Mouse (Mus musculus) layer of hippocampus, adult 2 months (tissue): ENCODE data around the gene Retn. TPM values are rescaled to one million over a fixed set of nuclear protein-coding genes. Genes with fewer than 3 reads are reported as not detected.

Experiments
- DNase-seq, 2 experiments: peaks; one replicate each; pipeline ENCODE4 v3.0.0; 2022; ENCODE audit warnings: low spot score in 2 of 2
- H3K27ac ChIP-seq: fragments of 200-600 bp; 2 replicates; pipeline ENCODE4 v1.8.1; 2022
- H3K4me3 ChIP-seq: fragments of 200-600 bp; 2 replicates; pipeline ENCODE4 v1.8.1; 2022; ENCODE audit warnings: mild to moderate bottlenecking
- CTCF ChIP-seq: fragments of 200-600 bp; conservative IDR thresholded peaks from 2 replicates; pipeline ENCODE4 v1.8.1; 2022; ENCODE audit warnings: antibody characterized with exemption, mild to moderate bottlenecking, moderate library complexity
- total RNA-seq, 2 experiments: library from RNA; stranded (reverse); gene quantifications; 2 replicates each; pipeline ENCODE4 v1.2.3; 2021

The Retn gene
- total RNA-seq, 2 experiments from 2014 or later: 0.67 to 1.1 TPM

- H3K27ac ChIP-seq: no peak overlapping the region
- DNase-seq: no peak
- no peak for TF ChIP-seq CTCF
- H3K4me3 ChIP-seq: no peak overlapping the region
Measured at GRCm38 (mm10) chr8:3674671-3675070, 19.1 kb downstream of the Retn start.

GRCm38 (mm10) chr8:3676131-3676992 is 20.8 kb downstream of the Retn start, which contains the start of gene Trappc5:
Gene Trappc5 (plus strand): TSS chr8:3676299.
- Histone ChIP-seq H3K4me3 (peak within 1 kb of the TSS; percentile 83), H3K27ac (peak within 1 kb of the TSS; percentile 93)
- peak; percentile 93 to 96 for DNase-seq
- TF ChIP-seq CTCF: peak; percentile 97

GRCm38 (mm10) chr8:3676993-3677579 is 21.5 kb downstream of the Retn start:
- Histone ChIP-seq H3K27ac (peak overlapping the region; percentile 93), H3K4me3 (peak overlapping the region; percentile 83)
- no peak for TF ChIP-seq CTCF
- no peak for DNase-seq

- DNase-seq: no peak
- no peak for TF ChIP-seq CTCF
- H3K4me3 ChIP-seq: no peak overlapping the region
- H3K27ac ChIP-seq: no peak overlapping the region
Measured at GRCm38 (mm10) chr8:3678831-3679230, 23.3 kb downstream of the Retn start.

- no peak overlapping the region for H3K27ac ChIP-seq
- H3K4me3 ChIP-seq: no peak overlapping the region
- no peak for TF ChIP-seq CTCF
- no peak for DNase-seq
Measured at GRCm38 (mm10) chr8:3679236-3679635, 23.7 kb downstream of the Retn start.

GRCm38 (mm10) chr8:3679656-3680055 is 24.1 kb downstream of the Retn start:
- Histone ChIP-seq H3K4me3 (no peak overlapping the region), H3K27ac (no peak overlapping the region)
- no peak for TF ChIP-seq CTCF
- no peak for DNase-seq

- TF ChIP-seq CTCF: no peak
- no peak for DNase-seq
- Histone ChIP-seq H3K27ac (no peak overlapping the region), H3K4me3 (no peak overlapping the region)
Measured at GRCm38 (mm10) chr8:3682435-3682834, 26.9 kb downstream of the Retn start.

GRCm38 (mm10) chr8:3683408-3684176 is 28.0 kb downstream of the Retn start:
- no peak for DNase-seq
- Histone ChIP-seq H3K27ac (no peak overlapping the region), H3K4me3 (no peak overlapping the region)
- no peak for TF ChIP-seq CTCF

GRCm38 (mm10) chr8:3684530-3684929 is 29.0 kb downstream of the Retn start:
- TF ChIP-seq CTCF: no peak
- no peak for DNase-seq
- no peak overlapping the region for H3K4me3 ChIP-seq
- H3K27ac ChIP-seq: no peak overlapping the region

- TF ChIP-seq CTCF: no peak
- Histone ChIP-seq H3K27ac (no peak overlapping the region), H3K4me3 (no peak overlapping the region)
- no peak for DNase-seq
Measured at GRCm38 (mm10) chr8:3685422-3685821, 29.9 kb downstream of the Retn start.

GRCm38 (mm10) chr8:3687537-3687936 is 32.0 kb downstream of the Retn start:
- DNase-seq: no peak
- Histone ChIP-seq H3K27ac (no peak overlapping the region), H3K4me3 (no peak overlapping the region)
- peak; percentile 19 for TF ChIP-seq CTCF

GRCm38 (mm10) chr8:3690774-3691173 is 35.2 kb downstream of the Retn start:
- DNase-seq: no peak
- no peak for TF ChIP-seq CTCF

GRCm38 (mm10) chr8:3694121-3694520 is 38.6 kb downstream of the Retn start, which contains the start of gene Fcer2a:
Gene Fcer2a (minus strand): TSS chr8:3694175.
- TF ChIP-seq CTCF: no peak
- Histone ChIP-seq H3K4me3 (no peak within 1 kb of the TSS), H3K27ac (no peak within 1 kb of the TSS; the same call in 1 of the 2 replicates)
- no peak for DNase-seq

More at GRCm38 (mm10) chr8:3690774-3691173, 35.2 kb downstream of the Retn start:
- H3K4me3 ChIP-seq: no peak overlapping the region
- no peak overlapping the region for H3K27ac ChIP-seq
